Mouse (Mus musculus): Measurements from ENCODE around the gene Hspb7.

Gene Hspb7

DNA sequence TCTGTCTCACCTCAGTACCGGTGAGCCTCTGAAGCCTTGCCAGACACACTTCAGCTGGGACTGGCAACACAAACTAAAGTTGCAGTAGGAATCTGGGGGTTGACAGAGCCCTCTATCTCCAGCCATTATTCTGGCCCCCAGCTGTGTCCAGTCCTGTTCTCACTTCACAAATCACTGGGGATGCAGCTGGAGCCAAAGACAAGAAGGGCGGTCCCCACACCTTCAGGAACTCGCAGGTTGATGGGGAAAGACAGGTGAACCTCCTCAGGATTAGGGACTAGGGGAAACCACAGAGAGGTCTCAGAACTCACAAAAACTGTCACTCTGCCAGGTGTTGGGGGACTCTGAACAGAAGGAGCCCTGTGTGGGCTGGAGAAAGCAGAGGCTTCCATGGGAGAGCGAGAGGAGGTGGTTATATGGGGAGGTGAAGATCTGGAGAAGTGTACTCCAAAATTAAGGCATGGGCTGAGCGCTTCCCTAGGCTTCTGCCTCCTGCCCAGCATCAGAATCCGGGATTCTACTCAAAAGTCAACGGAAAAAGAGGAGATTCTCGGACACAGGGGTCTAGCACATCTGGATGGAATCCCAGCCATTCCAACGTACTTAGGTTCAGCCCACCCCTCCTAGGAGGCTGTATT lies at the start of gene Hspb7:
TSS of gene Hspb7 (plus strand) at position 588 of the 638 bp plus-strand sequence.
- no peak for DNase-seq

DNA sequence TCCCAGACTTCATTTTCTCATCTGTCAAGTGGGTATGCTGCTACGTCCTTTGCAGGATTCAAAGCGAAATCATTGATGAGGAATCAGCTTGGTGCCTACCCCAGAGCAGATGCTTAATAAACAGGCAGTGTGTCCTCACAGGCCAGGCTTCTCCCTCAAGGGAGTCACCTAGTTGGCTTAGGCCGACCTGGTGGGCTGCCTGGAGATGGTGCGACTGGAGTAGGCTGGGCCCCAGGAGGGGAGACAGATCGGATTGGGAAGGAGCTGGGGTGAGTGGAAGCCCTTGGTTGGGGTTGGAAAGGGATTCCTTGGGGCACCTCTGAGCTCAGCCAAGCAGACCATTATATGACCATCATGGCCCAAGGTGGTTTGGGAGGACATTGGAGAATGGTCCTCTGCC lies 48.2 kb upstream of the Hspb7 start:
- no peak for DNase-seq

DNA sequence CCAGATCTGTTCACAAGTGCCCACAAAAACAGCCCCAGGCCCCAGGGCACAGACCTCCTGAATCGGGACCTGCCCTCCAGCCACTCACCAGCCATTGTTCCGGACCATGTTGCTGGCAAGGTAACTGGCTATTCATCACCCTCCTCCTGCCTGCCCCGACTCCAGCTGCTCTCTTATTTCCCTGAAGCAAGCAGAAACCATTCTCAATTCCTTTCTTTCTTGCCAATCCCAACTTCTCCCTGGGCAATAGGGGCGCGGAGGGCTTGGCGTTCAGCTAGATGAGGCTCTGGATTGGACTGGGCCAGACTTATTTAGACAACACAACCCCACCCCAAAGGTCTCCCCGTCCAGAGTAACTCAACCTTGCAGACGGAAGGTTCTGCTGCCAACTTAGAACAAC lies 40.9 kb upstream of the Hspb7 start:
- DNase-seq, result no peak

DNA sequence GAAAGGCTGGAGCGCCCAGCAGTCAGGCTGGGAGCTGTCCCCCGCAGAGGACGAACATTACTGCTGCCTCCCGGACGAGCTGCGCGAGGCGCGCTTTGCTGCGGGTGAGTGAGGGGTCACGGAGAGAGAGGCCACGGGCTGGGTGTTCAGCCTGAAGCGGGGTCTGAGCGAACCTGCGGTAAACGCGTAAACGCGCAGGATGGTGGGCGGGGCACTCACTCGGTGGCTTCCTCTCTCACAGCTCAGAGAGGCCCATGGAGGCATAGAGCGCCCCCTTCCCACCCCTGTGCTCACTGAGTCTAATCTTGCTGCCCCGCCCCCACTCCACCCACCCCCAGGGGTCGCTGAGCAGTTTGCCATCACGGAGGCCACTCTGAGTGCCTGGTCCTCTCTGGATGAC lies 38.2 kb upstream of the Hspb7 start:
- DNase-seq, result peak; percentile 74

DNA sequence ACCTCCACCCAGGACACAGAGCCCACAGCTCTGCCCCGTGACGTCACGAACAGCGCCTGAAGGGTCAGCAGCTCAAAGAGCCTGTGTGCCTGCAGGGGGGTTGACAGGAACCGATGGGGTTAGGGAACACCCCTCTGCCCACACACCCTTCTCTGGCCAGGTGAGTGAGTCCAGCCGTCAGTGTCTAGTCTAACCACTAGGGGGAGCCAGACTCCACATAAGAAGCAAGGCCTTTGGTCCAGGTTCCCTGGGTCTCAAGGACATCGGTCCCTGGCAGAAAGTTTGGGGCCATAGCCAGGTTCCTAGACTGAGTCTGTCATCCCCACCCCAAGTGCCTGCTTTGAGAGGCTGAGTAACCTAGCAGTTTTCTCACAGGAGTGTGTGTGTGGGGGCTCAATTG lies 35.3 kb upstream of the Hspb7 start:
- DNase-seq, result peak; percentile 85

DNA sequence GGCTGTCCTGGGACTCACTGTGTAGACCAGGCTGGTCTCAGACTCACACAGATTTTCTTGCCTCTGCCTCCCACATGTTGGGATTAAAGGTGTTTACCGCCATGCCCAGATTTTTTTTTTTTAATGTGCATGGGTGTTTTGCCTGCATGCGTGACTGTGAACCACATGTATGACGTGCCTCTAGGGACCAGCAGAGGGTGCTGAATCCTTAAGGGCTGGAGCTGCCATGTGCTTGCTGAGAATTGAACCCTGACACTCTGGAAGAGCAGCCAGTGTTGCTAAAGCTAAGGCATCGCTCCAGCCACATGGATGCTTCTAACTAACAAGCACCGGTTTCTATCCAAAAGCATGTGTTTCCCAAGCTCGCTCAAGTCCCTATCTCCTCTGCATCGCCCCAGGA lies 34.4 kb upstream of the Hspb7 start:
- no peak for DNase-seq

DNA sequence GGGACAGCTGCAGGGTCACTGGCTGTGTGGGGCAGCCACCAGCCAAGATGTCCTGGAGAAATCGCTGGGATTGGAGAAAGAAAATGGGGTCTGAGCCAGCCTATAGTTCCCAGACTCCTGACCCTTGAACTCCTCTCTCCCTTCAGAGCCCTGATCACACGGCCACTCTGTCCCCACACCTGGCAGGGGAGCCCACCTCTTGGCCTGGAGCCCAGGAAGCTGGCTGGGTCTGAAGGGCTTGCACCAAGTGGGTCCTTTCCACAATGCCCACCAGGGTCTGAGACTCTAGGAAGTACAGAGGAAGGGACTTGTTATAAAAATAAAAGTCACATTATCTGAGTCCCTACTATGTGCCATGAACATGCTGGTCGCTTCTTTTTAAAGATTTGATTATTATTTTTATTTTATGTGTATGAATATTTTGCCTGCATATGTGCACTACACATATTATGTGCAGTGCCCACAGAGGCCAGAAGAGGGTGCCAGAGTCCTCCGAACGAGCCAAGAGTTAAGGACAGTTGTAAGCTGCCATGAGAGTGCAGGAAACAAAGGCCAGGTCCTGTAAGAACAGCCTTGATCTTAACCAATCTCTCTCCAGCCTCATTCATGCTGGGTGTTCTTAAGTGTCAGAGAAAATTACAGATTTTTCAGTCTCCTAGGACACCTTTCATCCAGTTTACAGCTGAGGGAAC lies 33.3 kb upstream of the Hspb7 start:
- peak; percentile 83 for DNase-seq

DNA sequence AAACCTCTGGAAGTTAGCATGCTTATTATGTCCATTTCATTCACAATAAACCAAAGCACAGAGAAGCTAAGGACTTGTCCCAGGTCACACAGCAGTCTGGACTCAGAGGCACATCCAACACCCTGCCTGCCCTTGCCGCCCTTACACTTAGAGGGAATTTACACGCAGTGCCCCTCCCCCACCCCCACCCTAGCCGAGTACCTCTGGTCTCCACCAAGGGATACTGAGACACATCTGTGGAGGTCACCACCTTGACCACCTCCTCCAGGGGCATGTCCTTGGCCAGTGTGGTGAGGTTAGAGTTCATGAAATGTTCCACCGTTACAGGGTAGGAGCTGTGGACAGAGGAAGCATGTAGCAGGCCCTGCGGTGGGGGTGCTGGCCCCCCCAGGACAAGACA lies 32.6 kb upstream of the Hspb7 start:
- no peak for DNase-seq

DNA sequence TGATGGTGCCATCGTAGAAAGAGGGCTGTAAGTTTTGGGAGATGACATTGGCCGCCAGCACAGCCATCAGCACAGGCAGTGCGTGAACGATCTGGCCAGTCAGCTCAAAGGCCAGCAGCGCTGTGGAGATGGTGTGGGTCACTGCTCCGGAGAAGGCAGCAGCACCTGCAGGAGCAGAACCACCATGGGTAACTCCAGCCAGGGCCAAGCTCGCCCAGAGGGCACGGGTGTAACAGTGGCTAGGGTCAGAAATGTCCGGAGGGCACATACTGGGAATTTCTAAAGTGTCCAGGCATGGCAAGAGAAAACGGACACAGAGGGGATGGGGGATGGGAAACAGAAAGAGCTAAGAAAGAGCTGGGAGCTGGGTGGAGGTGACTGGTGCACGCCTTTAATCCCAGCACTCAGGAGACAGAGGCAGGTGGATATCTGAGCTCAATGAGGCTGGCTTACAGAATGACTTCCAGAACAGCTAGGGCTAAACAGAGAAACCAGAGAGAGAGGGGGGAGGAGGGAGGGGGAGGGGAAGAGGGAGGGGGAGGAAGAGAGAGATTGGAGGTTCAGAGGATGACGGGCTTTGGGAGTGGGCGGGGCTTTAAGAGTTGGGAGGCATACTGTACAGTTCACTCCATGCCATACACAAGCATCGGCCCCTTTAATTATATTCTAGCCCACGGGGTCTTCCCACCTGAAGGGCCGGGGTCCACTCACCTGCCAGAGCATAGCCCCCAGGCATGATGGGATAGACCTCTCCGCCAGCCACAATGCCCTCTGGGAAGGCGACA lies 31.0 kb upstream of the Hspb7 start:
- no peak for DNase-seq

DNA sequence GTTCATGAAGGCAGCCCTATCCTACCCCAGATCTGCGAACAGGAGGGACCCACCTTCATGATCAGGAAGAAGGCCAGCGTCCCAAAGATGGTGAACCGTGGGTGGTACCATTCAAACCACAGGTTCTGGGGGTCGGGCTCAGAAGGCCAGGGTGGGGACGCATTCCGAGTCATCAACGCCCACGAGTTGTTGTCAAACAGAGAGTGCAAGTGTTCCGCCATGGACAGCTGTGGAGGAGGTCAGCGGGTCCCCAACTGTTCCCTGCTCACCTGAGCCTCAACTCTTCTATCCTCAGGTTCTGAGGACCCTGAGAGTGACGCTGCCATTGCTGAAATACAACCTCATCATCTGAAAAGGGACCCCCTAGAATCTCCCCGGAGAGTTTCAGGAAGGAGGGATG lies 29.3 kb upstream of the Hspb7 start:
- no peak for DNase-seq

DNA sequence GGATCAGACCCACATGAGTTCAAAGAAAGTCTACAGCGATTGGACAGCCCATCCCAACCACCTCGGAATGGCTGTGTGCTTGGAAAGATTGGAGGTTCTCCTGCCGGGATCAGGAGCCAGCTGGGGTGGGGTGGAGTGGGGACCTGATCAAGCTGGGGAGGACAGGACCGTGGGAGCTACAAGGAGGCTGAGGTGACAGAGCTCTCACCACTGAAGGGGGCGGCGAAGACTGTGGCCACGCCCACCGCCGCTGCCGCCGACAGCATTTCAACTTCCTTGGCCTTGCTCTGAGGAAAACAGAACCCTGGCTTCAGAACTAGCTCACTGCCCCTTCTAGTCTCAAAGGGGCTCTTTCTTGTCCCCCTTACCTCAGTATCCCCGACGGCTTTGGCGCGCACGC lies 25.8 kb upstream of the Hspb7 start:
- peak; percentile 42 for DNase-seq

DNA sequence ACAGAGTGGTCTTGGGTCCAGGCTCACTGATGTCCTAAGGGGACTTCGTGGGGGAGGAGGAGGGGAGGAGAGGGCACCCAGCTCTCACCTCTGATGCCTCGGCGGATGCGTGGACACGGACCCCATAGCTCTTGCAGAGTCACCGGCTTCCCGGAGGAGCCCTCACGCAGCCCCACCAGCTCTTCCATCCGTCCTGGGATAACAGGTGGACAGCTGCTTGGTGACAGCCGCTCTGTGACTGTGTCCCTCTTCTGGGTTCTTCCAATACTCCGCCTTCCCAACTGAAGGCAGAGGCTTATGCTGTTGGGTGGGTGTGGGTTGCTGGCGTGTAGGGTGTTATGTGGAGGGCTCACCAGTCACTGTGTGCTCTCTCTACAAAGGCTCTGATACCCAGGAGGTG lies 22.7 kb upstream of the Hspb7 start:
- DNase-seq, result no peak

DNA sequence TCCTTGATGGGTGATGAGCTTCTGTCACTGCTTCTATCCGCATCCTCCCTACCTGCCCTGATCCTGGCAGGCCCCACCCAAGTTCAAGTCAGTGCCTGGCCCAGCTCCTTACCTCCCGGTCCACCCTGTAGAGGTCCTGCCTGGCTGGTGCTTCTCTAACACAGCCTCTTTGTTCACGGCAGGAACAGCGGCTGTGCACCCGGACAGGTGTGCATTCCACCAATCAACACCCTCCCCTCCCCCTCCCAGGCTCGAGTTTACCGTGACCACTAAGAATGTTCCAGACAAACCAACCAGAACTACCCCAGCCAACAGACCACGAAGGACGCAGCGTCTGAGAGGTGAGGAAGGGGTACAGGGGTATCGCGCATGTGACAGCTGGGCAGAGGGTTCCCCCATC lies 22.0 kb upstream of the Hspb7 start, which contains the start of gene Clcnka:
TSS of gene Clcnka (minus strand) at position 180 of the 400 bp plus-strand sequence.
- no peak for DNase-seq

DNA sequence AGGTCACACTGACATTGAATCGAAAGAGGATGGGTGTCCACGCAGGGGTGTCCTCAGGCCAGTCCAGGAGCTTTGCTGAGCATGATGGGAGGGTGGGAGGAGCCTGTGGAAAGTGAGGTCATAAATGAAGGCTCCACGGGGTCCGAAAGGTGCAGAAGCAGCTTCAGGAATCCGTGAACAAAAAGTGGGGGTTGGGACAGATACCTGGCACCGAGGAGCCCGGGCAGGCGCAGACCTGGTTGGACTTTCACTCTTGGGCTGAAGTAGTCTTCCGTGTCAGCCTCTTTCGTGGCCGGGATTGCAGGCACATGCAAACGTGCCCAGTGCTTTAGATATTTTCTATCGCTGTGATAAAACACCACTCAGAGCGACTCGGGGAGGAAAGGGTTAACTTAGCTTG lies 20.4 kb upstream of the Hspb7 start:
- DNase-seq, result no peak

DNA sequence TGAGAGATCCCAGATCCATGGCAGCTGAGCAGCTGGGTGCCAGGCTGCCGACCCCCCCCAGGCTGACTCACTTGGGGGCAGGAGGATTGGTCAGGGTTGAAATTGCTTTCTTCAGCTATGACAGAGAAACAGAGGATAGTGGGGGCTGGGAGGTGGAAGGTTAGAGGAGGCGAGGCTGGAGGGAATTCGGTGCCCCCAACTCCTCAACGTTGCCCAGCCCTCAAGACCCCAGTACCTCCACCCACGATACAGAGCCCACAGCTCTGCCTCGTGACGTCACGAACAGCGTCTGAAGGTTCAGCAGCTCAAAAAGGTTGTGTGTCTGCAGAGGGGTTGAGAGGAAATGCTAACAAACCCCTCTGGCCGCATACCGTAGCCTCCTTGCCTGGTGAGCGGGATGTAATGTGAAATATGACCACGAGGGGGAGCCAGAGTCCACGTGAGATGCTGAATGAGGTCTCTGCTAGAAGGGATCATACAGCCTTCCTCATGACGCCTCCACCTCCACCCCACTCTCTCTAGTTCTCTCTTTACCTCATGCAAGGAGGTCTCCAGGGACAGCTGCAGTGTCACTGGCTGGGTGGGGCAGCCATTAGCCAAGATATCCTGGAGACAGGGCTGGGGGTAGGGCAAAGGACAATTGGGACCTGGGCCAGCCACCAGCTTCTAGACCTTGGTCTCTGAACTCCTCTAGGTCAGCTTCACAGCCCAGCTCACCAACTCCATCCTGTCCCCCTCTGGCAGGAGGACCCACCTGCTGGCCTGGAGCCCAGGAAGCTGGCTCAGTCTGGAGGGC lies 15.9 kb upstream of the Hspb7 start:
- DNase-seq, result peak; percentile 81

DNA sequence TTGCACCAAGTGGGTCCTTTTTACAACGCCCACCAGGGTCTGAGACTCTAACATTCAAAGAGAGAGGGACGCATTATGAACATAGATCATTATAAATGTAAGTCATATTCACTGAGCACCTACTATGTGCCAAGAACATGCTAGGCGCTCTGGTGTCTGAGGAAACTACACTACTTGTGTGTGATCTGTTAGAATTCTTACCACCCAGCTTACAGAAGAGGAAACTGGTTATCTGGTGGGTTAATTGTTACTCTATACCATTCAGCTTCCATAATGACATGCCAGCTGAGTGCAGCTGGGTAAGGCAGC lies 15.3 kb upstream of the Hspb7 start:
- DNase-seq, result no peak

DNA sequence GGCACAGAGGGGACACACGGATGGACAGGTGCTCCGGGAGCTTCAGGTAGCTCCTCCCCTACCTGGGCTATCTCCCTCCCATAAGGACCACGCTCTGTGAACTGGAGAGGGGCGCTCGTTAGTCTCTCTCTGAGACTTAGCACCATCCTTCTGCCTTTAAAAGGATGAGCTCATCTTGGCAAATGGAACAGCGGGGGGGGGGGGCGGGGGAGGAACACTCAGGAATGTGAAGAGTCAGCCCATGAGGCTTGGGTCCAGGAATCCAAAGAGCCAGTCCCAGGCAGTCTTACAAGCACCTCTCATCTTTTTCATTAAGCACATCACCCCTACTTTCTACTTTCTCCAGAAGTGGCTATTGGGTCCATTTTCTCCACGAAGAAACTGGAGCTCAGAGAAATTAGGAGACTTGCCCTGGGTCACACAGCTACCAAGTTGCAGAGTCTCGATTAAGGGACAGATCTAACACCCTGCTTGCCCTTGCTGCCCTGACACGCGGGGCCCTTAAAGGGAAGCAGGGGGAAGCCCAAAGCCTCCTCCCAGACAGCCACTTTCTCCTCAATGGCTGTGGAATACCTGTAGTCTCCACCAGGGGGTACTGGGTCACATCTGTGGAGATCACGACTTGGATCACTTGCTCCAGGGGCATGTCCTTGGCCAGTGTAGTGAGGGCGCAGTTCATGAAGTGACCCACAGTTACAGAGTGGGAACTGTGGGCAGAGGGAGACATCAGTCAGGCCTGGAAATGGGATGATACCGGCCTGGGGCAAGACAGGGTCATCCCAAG lies 13.9 kb upstream of the Hspb7 start:
- peak; percentile 60 for DNase-seq

DNA sequence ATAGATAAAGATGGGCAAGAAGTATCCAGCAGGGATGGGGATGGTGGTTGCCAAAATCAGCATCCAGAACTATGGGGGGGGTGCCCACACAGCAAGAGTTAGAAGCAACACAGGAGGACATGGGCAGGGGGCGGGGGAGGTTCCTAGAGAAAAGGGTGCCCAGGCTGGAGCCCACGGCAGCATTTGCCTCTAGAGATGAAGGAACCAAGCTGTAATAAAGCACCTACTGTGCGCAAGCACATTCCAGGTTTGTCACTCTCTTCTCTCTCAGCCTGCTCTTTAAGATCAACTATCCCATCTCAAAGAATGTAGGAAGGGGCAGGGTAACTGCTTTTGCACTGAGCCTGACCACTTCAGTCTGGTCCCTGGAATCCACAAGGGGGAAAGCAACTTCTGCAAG lies 12.0 kb upstream of the Hspb7 start:
- DNase-seq, result no peak

DNA sequence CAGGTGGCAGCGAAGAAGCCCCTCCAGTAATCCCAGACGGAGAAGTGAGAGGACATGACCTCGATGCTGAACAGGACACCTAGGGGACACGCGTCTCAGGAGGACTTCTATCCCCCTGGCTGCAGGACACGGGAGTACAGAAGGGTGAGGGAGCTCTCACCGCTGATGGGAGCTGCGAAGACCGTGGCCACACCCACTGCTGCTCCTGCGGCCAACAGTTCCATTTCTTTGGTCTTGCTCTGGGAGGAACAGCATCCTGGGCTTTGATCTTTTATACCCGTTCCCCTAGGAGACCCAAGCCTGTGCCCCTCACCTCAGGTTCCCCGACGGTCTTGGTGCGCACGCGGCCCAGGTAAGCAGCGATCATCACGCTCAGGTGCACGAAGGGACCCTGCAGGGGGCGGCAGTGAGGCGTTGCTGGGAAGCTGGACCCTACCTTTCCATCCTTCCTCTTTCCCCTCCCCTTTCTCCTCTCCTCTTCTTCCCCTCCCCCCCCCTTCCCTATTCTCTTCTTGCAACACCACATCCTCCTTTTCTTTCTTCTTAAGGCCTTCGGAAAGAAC lies 9.1 kb upstream of the Hspb7 start:
- no peak for DNase-seq

DNA sequence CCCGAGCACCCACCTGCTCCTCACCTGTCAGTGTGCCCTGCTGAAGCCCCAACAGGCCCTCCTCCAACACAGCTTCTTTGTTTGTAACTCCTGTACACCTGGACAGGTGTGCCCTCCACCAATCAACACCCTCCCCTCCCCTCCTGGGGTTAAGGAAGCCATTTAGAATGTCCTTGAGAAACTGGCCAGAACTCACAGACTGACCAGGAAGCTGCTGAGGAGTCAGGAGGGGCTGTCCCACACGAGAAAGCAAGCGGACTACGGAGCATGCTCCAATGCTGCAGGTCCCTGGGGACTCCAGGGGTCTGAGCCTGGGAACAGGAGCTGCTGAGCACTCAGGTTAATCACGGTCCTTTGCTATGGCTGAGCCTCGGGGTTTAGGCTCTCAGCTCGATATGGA lies 4.7 kb upstream of the Hspb7 start, which contains the start of gene Clcnkb:
TSS of gene Clcnkb (minus strand) at position 91 of the 400 bp plus-strand sequence.
- no peak for DNase-seq

DNA sequence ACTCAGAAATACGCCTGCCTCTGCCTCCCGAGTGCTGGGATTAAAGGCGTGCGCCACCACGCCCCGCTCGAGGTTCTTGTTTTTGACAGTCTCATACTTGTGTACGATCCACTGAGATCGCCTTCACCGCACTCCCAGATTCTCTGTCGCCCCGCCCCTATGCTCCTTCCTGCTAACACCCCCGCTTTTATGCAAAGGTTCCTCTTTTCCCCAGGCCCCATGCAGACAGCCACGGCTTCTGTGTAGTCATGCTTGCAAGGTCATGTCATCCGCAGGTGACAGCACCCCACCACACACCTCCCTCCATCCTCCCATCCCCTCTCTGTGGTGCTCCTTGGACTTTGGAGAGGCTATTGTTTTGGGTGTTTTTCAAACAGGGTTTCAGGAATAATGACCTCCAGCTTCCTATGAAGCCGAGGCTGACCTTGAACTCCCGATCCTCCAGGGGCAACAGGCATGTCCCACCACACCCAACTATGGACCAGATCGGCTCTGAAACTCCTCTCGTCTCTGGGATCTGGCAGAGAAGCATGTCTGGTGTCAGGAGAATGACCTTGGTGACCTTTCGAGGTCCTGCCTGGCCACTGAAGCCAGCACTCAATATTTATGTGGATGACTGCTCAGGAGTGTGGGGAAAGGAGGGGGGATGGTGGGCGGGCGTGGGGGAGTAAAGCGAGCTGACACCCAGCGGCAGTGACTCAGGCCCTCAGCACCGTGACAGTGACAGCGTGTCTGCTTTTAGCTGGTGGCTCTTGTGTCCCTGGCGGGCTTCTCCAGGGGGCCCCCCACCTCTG lies 984 bp upstream of the Hspb7 start:
- no peak for DNase-seq

Data from embryo, embryonic 11 days (tissue).